Mouse (Mus musculus) megakaryocyte, embryonic 14.5 days (primary cell): ENCODE data around the gene Nme4. TPM values are rescaled to one million over a fixed set of nuclear protein-coding genes. Genes with fewer than 3 reads are reported as not detected.
"Not testable (repeated sequence)": the region's sequence is repeated elsewhere in the genome, so short reads cannot be mapped to it uniquely, and the experiment has no call there.

Source experiments
- H3K27me3 ChIP-seq: replicated peaks from 2 replicates; pipeline ENCODE3; 2012; ENCODE audit warnings: inconsistent platforms
- H3K36me3 ChIP-seq: replicated peaks from 2 replicates; pipeline ENCODE3; 2012; ENCODE audit warnings: low read length, inconsistent platforms, mixed read lengths
- H3K4me1 ChIP-seq: 2 replicates; pipeline ENCODE4 v1.6.1; 2012; ENCODE audit warnings: inconsistent platforms
- H3K4me3 ChIP-seq: replicated peaks from 2 replicates; pipeline ENCODE3; 2012; ENCODE audit warnings: moderate library complexity, mild to moderate bottlenecking, inconsistent platforms
- H3K9me3 ChIP-seq: 2 replicates; pipeline ENCODE4 v1.6.1; 2012; ENCODE audit warnings: inconsistent platforms
- FLI1 ChIP-seq: IDR thresholded peaks from 2 replicates; pipeline ENCODE4 v1.6.1; 2012; ENCODE audit warnings: low read length, inconsistent platforms, mixed read lengths
- GATA1 ChIP-seq: IDR thresholded peaks from 3 replicates; pipeline ENCODE4 v1.6.1; 2012; ENCODE audit warnings: mixed read lengths, low read length, inconsistent platforms, borderline replicate concordance
- polyA plus RNA-seq: library from polyadenylated mRNA; stranded (reverse); fragments of >175 nt; gene quantifications from 2 replicates; pipeline ENCODE4 v1.2.3, GENCODE M21; 2012; ENCODE audit warnings: low replicate concordance; ENCODE audit not compliant: insufficient read depth

The Nme4 gene
- polyA plus RNA-seq, 1 experiment: 28.9 TPM

DNA sequence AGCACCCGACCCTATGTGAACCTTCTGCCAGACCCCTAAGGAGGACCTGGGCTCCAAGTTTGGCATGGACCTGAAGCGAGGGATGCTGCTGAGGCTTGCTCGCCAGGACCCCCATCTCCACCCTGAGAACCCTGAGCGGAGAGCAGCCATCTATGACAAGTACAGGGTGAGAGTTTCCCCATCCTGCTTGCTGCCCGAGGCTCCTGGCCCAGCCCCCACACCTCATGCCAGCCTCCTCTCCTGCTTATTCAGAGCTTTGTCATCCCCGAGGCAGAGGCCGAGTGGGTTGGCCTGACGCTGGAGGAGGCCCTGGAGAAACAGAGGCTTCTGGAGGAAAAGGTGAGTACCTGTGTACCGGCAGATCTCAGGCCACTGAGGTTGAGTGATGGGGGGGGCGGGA lies 29.8 kb upstream of the Nme4 start:
- Histone ChIP-seq H3K4me3 (no peak overlapping the region), H3K36me3 (peaks cover 50% of the 10 kb centered on the region), H3K9me3 (no peaks in the 10 kb centered on the region), H3K27me3 (no peaks in the 10 kb centered on the region), H3K4me1 (peaks cover 46% of the 10 kb centered on the region)
- no peak for TF ChIP-seq GATA1
- no peak for TF ChIP-seq FLI1

DNA sequence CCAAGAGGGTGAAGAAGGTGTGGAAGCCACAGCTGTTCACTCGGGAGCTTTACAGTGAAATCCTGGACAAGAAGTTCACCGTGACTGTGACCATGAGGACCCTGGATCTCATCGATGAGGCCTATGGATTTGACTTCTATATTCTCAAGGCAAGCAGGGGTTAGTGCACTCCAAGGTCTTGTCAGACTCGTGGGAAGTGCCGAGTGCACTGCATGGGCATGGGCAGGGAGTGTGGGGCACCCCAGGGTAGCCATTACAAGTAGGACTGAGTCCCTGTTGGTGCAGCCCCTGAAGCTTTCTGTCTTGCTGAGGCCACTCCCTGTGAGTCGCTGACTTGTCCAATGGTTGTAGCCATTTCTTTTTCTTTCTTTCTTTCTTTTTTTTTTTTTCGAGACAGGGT lies 29.2 kb upstream of the Nme4 start:
- peak overlapping the region; percentile 94 for H3K4me3 ChIP-seq
- peaks cover 44% of the 10 kb centered on the region for H3K36me3 ChIP-seq
- H3K4me1 ChIP-seq: peaks cover 53% of the 10 kb centered on the region
- TF ChIP-seq GATA1: no peak
- no peak for TF ChIP-seq FLI1
- peaks cover 4% of the 10 kb centered on the region for H3K27me3 ChIP-seq
- no peaks in the 10 kb centered on the region for H3K9me3 ChIP-seq

DNA sequence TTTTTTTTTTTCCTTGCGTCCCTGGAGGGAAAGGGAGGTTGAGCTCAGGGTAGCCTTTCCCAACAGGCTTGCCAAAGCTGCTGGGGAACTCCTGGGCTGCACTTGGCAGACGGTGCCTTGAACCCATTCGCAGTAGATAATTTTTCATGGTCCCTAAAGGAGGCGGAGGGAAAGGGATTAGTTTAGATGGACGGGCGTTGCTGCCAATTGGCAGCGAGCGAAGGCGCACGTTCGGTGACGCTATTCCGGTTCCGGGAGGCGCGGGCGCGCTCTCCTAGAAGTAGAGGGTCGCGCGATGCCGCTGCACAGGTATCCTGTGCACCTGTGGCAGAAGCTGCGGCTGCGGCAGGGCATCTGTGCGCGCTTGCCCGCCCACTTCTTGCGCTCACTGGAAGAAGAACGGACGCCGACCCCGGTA lies 27.9 kb upstream of the Nme4 start, which contains the start of gene Mrpl28:
Mrpl28 (plus strand) TSS at position 234 of the 418 bp plus-strand sequence.
- Histone ChIP-seq H3K4me1 (peaks cover 63% of the 10 kb centered on the region), H3K4me3 (peak within 1 kb of the TSS; percentile 94), H3K9me3 (no peaks in the 10 kb centered on the region), H3K36me3 (peaks cover 31% of the 10 kb centered on the region), H3K27me3 (peaks cover 15% of the 10 kb centered on the region)
- TF ChIP-seq GATA1: no peak

GRCm38 (mm10) chr17:26122431-26123140 lies 27.2 kb upstream of the Nme4 start:
- peaks cover 65% of the 10 kb centered on the region for H3K4me1 ChIP-seq
- TF ChIP-seq GATA1 (no peak), FLI1 (no peak)
- H3K9me3 ChIP-seq: no peaks in the 10 kb centered on the region
- peak overlapping the region; percentile 94 for H3K4me3 ChIP-seq
- H3K36me3 ChIP-seq: peaks cover 24% of the 10 kb centered on the region
- peaks cover 22% of the 10 kb centered on the region for H3K27me3 ChIP-seq

- H3K36me3 ChIP-seq: no peaks in the 10 kb centered on the region
- H3K4me3 ChIP-seq: peak overlapping the region; percentile 84
- peaks cover 46% of the 10 kb centered on the region for H3K27me3 ChIP-seq
- H3K9me3 ChIP-seq: no peaks in the 10 kb centered on the region
- peaks cover 54% of the 10 kb centered on the region for H3K4me1 ChIP-seq
- no peak for TF ChIP-seq FLI1
- TF ChIP-seq GATA1: no peak
Measured at GRCm38 (mm10) chr17:26119766-26120710, 24.6 kb upstream of the Nme4 start.

GRCm38 (mm10) chr17:26116503-26117258 lies 21.3 kb upstream of the Nme4 start:
- Histone ChIP-seq H3K4me1 (peaks cover 43% of the 10 kb centered on the region), H3K36me3 (no peaks in the 10 kb centered on the region), H3K27me3 (peaks cover 77% of the 10 kb centered on the region), H3K4me3 (no peak overlapping the region), H3K9me3 (no peaks in the 10 kb centered on the region)
- TF ChIP-seq FLI1 (no peak), GATA1 (no peak)

DNA sequence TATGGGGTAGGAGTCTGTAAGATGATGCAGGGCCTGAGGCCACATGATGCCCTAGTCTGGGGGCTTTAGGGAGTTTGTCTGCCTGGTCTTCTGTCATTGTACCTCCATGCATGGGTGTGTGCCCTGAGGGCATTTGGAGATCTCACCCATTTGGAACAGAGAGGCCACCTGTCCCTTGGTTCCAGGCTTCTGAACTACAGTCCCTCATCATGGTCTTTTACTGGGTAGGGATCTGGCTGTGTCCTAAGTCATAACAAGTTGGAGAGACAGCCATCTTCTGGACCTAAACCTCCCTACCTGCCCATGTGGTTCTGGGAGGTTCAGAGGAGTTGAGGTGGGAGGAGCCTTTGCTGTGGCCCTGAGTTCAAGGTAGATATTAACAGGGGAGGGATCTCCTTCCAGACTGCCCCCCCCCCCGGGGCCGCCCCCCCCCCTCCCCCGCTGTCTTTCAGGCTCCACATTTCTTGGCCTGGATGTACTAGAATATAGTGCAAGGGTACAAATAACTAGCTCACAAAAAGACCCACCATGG lies 20.6 kb upstream of the Nme4 start:
- Histone ChIP-seq H3K4me1 (peaks cover 42% of the 10 kb centered on the region), H3K9me3 (no peaks in the 10 kb centered on the region), H3K4me3 (no peak overlapping the region), H3K36me3 (no peaks in the 10 kb centered on the region), H3K27me3 (peaks cover 83% of the 10 kb centered on the region)
- TF ChIP-seq GATA1 (no peak), FLI1 (no peak)

GRCm38 (mm10) chr17:26115205-26115898 lies 19.9 kb upstream of the Nme4 start:
- TF ChIP-seq FLI1 (no peak), GATA1 (no peak)
- Histone ChIP-seq H3K36me3 (no peaks in the 10 kb centered on the region), H3K27me3 (peaks cover 90% of the 10 kb centered on the region), H3K9me3 (no peaks in the 10 kb centered on the region), H3K4me3 (no peak overlapping the region), H3K4me1 (peaks cover 41% of the 10 kb centered on the region)

- H3K4me3 ChIP-seq, H3K36me3 ChIP-seq, H3K9me3 ChIP-seq: not testable (repeated sequence)
- H3K27me3 ChIP-seq: peaks cover 88% of the 10 kb centered on the region
- H3K4me1 ChIP-seq: peaks cover 32% of the 10 kb centered on the region
Measured at GRCm38 (mm10) chr17:26114461-26114860, 19.1 kb upstream of the Nme4 start.
